Mouse (Mus musculus) thymus, adult 2 months (tissue): Measurements from ENCODE around the gene Gcn1l1.

Experiments
- CTCF ChIP-seq: fragments of 200-500 bp; IDR thresholded peaks from 2 replicates; pipeline ENCODE4 v1.5.1; 2012; ENCODE audit warnings: mild to moderate bottlenecking, control low read depth, low read length, moderate library complexity, borderline replicate concordance; ENCODE audit not compliant: control insufficient read depth, poor library complexity, insufficient read depth; ENCODE audit errors: extremely low read depth
- POLR2A ChIP-seq: fragments of 200-500 bp; IDR thresholded peaks from 2 replicates; pipeline ENCODE4 v1.6.1; 2012; ENCODE audit warnings: mild to moderate bottlenecking, low read length, control low read depth, moderate library complexity; ENCODE audit not compliant: control insufficient read depth, poor library complexity, insufficient read depth; ENCODE audit errors: extremely low read depth

GRCm38 (mm10) chr5:115554536-115555291 lies 10.3 kb upstream of the Gcn1l1 start:
- TF ChIP-seq CTCF, result no peak
- no peak for TF ChIP-seq POLR2A
